Mouse (Mus musculus): ENCODE measurements at regions not wholly inside any gene's neighbourhood (a gene's known extent, or its start where the extent isn't known, plus 50 kb on each side); places are given as distances from the start of the nearest gene placed in this dataset.
"Not testable (repeated sequence)": the region's sequence is repeated elsewhere in the genome, so short reads cannot be mapped to it uniquely, and the experiment has no call there.

DNA sequence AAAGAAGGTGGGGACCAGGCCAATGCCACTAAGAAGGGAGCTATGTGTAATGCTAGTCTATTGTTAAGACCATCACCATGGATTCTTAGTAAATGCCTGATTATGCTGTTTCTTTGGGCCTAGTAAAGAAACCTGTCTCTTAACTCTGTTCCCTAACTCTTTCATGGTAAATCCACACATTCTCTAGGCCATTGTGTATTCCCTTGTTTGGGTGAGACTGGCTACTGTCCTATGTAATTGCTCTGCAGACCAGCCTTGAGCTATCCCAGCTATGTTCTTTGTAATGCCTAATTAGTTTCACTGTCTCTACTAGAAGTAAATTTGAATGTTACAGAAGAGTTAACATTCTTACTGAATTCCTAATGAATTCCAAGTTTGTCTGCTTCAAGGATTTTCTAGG, 186.9 kb upstream of the Gm10750 start:
- Histone ChIP-seq H3K4me1 (ENCODE audit: control insufficient read depth, insufficient read depth, low read length) (no peaks in the 10 kb centered on the region), H3K27me3 (replicated peaks; ENCODE audit: control insufficient read depth, insufficient read depth, low read length) (no peaks in the 10 kb centered on the region), H3K27ac (ENCODE audit: insufficient read depth, low read depth, low read length) (no peak overlapping the region), H3K36me3 (ENCODE audit: control insufficient read depth, insufficient read depth, low read length) (no peaks in the 10 kb centered on the region), H3K4me3 (ENCODE audit: insufficient read depth, low read depth, low read length) (no peak overlapping the region)
- DNase-seq = no peak
- TF ChIP-seq CTCF (conservative IDR thresholded peaks at IDR 0.05; ENCODE audit: insufficient read depth, insufficient read length, low read depth, low read length) (no peak), POLR2A (IDR thresholded peaks at IDR 0.05; ENCODE audit: low read depth, low read length) (no peak)

DNA sequence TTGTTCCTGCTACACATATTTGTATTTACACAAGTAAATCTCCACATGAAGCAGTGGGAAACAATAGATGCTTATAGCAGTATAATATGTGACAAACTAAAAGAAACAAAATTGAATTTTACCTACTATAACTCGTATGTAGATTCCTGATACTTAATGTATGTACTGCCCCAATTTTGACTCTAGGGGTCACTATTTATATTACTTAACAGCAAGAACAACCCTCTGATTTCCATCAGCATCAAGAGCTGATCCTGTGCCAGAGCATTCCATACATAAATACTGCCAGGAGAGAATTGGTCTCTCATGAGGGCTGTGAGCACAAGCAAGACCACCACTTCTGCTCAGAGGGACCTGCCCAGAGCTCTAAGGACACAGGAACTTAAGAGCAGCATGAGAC, 178.7 kb upstream of the Gm10750 start:
- TF ChIP-seq CTCF (conservative IDR thresholded peaks at IDR 0.05; ENCODE audit: insufficient read depth, insufficient read length, low read depth, low read length) (no peak), POLR2A (IDR thresholded peaks at IDR 0.05; ENCODE audit: low read depth, low read length) (no peak)
- 60% methylated on average over 1 of the region's 1 CpGs for WGBS
- H3K27me3 ChIP-seq (replicated peaks; ENCODE audit: control insufficient read depth, insufficient read depth, low read length) = no peaks in the 10 kb centered on the region

DNA sequence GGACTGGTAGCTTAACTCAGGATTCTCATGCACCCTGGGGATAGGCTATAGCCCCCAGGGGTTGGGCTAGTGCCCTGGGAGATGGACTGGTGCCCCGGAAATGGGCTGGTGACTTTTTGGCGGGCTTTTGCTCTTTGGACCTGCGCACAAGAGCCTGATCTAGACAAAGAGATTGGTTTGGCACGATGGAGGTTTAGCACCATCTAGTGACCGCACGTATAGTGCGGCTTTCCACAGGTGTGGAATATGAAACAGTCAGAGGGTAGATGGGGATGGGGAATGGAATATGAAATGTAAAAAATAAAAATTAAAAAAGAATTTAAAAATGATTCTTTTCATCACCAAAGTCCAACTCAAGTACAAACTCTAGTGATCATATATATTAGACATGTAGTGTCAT, 141.4 kb upstream of the Gm10750 start:
- not testable (repeated sequence) for H3K4me1 ChIP-seq (ENCODE audit: control insufficient read depth, insufficient read depth, low read length); H3K27me3 ChIP-seq (replicated peaks; ENCODE audit: control insufficient read depth, insufficient read depth, low read length); H3K4me3 ChIP-seq (ENCODE audit: insufficient read depth, low read depth, low read length); DNase-seq; H3K27ac ChIP-seq (ENCODE audit: insufficient read depth, low read depth, low read length); H3K36me3 ChIP-seq (ENCODE audit: control insufficient read depth, insufficient read depth, low read length)
- peak; percentile 37; the same call in 1 of the 2 replicates for TF ChIP-seq CTCF (conservative IDR thresholded peaks at IDR 0.05; ENCODE audit: insufficient read depth, insufficient read length, low read depth, low read length)
- 32% methylated on average over 7 of the region's 7 CpGs for WGBS

More for the DNA sequence above, 178.7 kb upstream of the Gm10750 start:
- no peak overlapping the region for H3K27ac ChIP-seq (ENCODE audit: insufficient read depth, low read depth, low read length)
- no peaks in the 10 kb centered on the region for H3K4me1 ChIP-seq (ENCODE audit: control insufficient read depth, insufficient read depth, low read length)
- H3K4me3 ChIP-seq (ENCODE audit: insufficient read depth, low read depth, low read length) = no peak overlapping the region
- DNase-seq = no peak
- no peaks in the 10 kb centered on the region for H3K36me3 ChIP-seq (ENCODE audit: control insufficient read depth, insufficient read depth, low read length)

- not testable (repeated sequence) for H3K27ac ChIP-seq (ENCODE audit: insufficient read depth, low read depth, low read length); H3K27me3 ChIP-seq (replicated peaks; ENCODE audit: control insufficient read depth, insufficient read depth, low read length); DNase-seq; H3K36me3 ChIP-seq (ENCODE audit: control insufficient read depth, insufficient read depth, low read length); H3K4me3 ChIP-seq (ENCODE audit: insufficient read depth, low read depth, low read length); H3K4me1 ChIP-seq (ENCODE audit: control insufficient read depth, insufficient read depth, low read length)
- WGBS = 77% methylated on average over 1 of the region's 1 CpGs
Measured at GRCm38 (mm10) chr2:149109551-149109950, 92.5 kb upstream of the Gm10750 start.

DNA sequence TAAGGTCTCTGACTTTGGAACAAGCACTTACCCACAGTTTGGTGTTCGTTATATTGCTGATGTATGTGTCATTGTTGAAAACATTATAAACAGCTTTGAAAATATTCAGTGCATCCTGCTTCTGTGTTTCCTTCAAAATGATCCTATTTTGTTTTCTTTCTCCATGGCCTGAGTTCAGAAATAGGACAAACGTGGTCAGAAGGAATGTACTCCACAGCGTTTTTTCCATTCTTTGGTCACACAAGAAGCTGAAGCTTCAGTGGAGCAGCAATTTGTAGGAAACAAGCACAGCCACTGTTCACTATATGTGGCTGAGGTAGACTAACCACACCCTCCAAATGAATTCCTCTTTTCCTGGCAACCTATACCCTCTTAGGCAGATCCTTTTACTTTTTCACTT, 75.1 kb upstream of the Gm10750 start:
- no peaks in the 10 kb centered on the region for H3K4me1 ChIP-seq (ENCODE audit: control insufficient read depth, insufficient read depth, low read length)
- H3K4me3 ChIP-seq (ENCODE audit: insufficient read depth, low read depth, low read length) = no peak overlapping the region
- no peaks in the 10 kb centered on the region for H3K36me3 ChIP-seq (ENCODE audit: control insufficient read depth, insufficient read depth, low read length)
- no peak overlapping the region for H3K27ac ChIP-seq (ENCODE audit: insufficient read depth, low read depth, low read length)
- no peak for TF ChIP-seq CTCF (conservative IDR thresholded peaks at IDR 0.05; ENCODE audit: insufficient read depth, insufficient read length, low read depth, low read length)
- no peak for TF ChIP-seq POLR2A (IDR thresholded peaks at IDR 0.05; ENCODE audit: low read depth, low read length)
- H3K27me3 ChIP-seq (replicated peaks; ENCODE audit: control insufficient read depth, insufficient read depth, low read length) = no peaks in the 10 kb centered on the region
- WGBS = 38% methylated on average over 3 of the region's 3 CpGs
- no peak for DNase-seq
